Mouse (Mus musculus) cortical plate, adult 2 months (tissue): ENCODE measurements around the gene Tst. TPM values are rescaled to one million over a fixed set of nuclear protein-coding genes. Genes with fewer than 3 reads are reported as not detected.

Source experiments
- H3K27ac ChIP-seq: fragments of 200-500 bp; 2 replicates; pipeline ENCODE4 v1.5.1; 2012; ENCODE audit warnings: low read length, control low read depth, inconsistent platforms; ENCODE audit not compliant: insufficient read depth
- H3K4me1 ChIP-seq: fragments of 200-500 bp; 2 replicates; pipeline ENCODE4 v1.6.1; 2011; ENCODE audit warnings: low read length; ENCODE audit not compliant: control insufficient read depth, insufficient read depth
- H3K4me3 ChIP-seq: fragments of 200-500 bp; 2 replicates; pipeline ENCODE4 v1.5.1; 2011; ENCODE audit warnings: mild to moderate bottlenecking, low read length, control low read depth; ENCODE audit not compliant: insufficient read depth
- CTCF ChIP-seq: fragments of 200-500 bp; IDR thresholded peaks from 2 replicates; pipeline ENCODE4 v1.5.1; 2011; ENCODE audit warnings: mild to moderate bottlenecking, control low read depth, low read length; ENCODE audit not compliant: insufficient read depth; ENCODE audit errors: extremely low read depth
- POLR2A ChIP-seq: fragments of 200-500 bp; IDR thresholded peaks from 2 replicates; pipeline ENCODE4 v1.6.1; 2011; ENCODE audit warnings: mild to moderate bottlenecking, low read length, control low read depth; ENCODE audit not compliant: insufficient read depth; ENCODE audit errors: extremely low read depth
- polyA plus RNA-seq: library from polyadenylated mRNA; depleted of rRNA; stranded (reverse); fragments of >200 nt; gene quantifications from 2 replicates; pipeline ENCODE4 v1.2.3, GENCODE M21; 2012; rRNA removed

Tst gene
- polyA plus RNA-seq: 65.7 and 67.6 TPM in 2 replicates

DNA sequence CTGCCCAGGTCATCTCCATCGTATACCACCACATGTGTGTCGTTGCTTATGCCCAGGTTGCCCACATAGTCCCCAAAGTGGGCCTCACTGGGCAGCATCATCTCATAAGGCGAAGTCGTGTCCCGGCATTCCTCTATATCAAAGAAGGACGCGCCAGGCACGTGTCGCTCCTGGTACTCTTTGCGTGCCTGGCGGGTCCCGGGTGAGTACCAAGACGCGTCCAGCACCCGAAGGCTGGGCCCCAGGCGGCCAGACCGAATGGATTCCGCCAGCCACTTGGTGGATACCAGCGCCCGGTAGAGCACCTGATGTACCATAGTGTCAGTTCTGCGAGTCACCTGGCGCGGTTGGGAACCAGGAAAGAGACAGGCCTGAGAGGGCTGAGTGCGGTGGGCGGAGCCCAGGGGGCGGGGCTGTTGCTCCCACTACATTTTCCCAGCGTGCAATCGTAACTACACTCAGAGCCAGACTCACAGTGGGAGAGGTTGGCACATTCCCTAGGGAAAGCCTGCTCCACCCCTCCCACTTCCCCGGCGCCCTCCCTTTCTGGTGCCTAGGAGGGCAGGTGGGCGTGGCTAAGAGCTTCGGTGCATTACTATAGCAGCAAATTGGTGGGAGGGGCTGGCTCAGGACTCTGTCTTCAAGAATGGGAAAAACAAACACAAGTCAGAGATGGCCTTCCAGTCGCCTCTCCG, at the start of gene Tst:
Gene Tst (minus strand): TSS at position 391 of the 695 bp plus-strand sequence.
- TF ChIP-seq CTCF (no peak), POLR2A (no peak; the same call in 1 of the 2 replicates)
- Histone ChIP-seq H3K4me3 (peak within 1 kb of the TSS; percentile 68), H3K27ac (peak within 1 kb of the TSS; percentile 92), H3K4me1 (peaks cover 6% of the 10 kb centered on the region)

DNA sequence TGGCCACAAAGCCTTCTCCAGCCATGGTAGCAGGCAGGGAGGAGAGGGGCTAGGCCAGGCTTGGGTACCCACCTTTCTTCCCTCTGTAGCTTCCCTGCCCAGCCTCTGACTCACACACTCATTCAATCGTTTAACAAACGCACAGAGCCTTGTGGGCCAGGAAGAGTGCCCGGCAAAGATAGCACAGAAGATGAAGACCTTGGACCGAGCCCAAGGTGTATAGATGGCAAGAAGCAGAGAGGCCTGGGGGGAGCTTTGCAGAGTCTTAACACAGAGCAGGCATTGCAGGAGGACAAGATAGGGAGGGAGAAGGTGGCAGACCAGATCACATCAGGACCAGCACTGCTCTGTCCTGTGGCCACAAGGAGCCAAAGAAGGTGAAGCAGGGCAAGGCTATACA, 49.5 kb upstream of the Tst start:
- H3K4me1 ChIP-seq: no peaks in the 10 kb centered on the region
- TF ChIP-seq POLR2A (no peak), CTCF (no peak)
- H3K27ac ChIP-seq: no peak overlapping the region
- no peak overlapping the region for H3K4me3 ChIP-seq

DNA sequence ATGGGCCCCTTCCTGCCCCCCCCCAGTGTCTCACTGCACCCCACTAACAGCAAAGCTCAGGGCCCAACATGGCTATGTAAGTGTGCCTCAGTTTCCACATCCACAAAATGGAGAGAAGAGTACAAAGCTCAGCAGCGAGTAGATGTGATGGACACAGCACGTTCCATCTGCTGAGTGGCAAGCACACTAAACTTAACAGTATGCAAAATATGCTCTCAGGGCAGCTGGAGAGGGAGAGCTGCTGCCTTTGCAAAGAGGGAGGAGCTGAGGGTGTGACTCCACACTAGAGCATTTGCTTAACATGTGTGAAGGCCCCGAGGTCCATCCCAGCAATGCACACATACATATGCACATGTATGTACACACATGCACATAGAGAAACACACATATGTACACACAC, 47.2 kb upstream of the Tst start:
- Histone ChIP-seq H3K4me3 (no peak overlapping the region), H3K4me1 (no peaks in the 10 kb centered on the region), H3K27ac (no peak overlapping the region)
- TF ChIP-seq POLR2A: no peak
- no peak for TF ChIP-seq CTCF

DNA sequence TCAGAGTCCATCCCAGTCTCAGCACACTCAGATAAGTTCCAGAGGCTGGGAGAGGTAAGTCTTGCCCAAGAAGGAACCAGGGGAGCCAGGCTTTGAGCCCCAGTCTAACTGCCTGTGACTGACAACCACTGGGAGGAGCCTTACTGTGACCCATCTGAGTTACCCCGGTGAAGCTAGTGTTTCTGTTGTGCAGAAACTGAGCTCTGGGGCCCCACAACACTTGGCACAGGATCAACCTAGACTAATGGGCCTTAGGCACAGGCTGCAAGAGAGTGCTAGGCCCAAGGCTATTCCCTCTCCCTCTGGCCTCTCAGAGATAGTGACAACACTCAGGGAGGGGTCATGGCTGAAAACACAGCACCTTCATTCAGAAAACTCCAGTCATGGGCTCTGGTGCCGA, 45.5 kb upstream of the Tst start:
- TF ChIP-seq POLR2A: no peak
- no peak for TF ChIP-seq CTCF
- Histone ChIP-seq H3K27ac (no peak overlapping the region), H3K4me1 (no peaks in the 10 kb centered on the region), H3K4me3 (no peak overlapping the region)

DNA sequence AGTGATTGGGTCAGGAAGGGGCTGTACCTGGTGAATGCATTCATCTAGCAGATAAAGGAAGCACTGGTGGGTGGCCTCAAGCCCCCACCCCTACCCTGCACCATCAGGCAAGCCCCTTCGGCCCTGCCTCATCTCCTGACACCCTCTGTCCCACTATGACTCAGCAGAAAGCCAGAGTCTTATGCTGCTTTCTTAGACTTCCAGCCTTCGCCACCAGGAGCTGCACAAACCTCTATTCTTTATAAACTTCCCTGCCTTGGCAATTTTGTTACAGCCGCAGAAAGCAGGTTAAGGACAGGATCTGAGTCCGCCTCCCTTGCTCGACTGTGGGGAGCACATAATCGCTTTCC, 44.7 kb upstream of the Tst start:
- Histone ChIP-seq H3K4me1 (no peaks in the 10 kb centered on the region), H3K4me3 (no peak overlapping the region), H3K27ac (no peak overlapping the region)
- TF ChIP-seq CTCF: no peak
- no peak for TF ChIP-seq POLR2A

DNA sequence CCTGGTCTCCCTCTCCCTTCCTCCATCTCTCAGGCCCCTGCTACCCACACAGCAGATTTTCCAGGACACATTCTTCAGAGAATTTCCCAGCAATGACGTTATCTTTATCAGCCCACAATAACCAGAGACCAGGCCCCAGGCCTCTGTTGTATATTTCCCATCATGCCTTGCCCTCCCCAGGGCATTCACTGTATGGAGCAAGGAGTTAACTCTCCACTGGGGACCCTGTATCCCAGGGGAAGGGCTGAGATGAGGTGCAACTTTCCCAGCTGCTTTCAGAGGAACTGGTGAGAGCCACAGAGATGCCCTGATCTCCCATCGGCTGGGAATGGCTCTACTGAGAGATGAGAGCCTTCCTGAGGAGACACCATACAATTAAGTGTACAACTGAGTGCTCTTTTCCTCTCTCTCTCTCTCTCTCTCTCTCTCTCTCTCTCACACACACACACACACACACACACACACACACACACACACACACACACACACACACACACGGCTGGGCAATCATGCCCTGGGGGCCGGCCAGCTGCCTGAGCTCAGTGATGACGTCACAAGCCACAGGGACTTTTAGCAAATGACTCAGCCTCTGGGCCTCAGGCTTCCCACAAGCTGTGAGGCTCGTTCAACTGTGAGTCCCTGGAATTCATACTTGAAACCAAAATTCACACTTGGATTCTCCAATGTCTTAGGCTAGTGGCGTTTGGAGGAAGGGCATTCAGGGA, 44.1 kb upstream of the Tst start:
- H3K4me1 ChIP-seq: no peaks in the 10 kb centered on the region
- no peak overlapping the region for H3K27ac ChIP-seq
- TF ChIP-seq POLR2A: no peak
- no peak for TF ChIP-seq CTCF
- no peak overlapping the region for H3K4me3 ChIP-seq

DNA sequence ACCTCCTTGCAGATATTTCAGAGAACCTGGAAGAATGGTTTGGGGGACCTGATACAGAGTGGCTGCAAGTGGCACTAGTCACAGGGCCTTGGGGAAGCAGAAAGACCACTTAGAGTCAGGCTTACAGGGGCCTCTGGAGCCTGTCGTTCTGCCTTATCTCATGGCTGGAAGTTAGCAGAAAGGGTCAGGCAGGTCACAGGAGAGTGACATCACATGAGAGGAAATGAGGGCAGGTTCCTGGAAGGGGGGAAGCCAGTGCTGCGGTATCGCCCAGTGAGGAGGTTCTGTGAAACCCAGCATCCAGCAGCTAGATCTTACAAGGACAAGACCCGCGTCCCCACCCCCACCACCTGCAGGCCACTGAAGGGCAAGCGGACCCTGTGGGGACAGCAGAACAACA, 43.4 kb upstream of the Tst start:
- no peak overlapping the region for H3K27ac ChIP-seq
- H3K4me1 ChIP-seq: no peaks in the 10 kb centered on the region
- H3K4me3 ChIP-seq: no peak overlapping the region
- TF ChIP-seq POLR2A: no peak

DNA sequence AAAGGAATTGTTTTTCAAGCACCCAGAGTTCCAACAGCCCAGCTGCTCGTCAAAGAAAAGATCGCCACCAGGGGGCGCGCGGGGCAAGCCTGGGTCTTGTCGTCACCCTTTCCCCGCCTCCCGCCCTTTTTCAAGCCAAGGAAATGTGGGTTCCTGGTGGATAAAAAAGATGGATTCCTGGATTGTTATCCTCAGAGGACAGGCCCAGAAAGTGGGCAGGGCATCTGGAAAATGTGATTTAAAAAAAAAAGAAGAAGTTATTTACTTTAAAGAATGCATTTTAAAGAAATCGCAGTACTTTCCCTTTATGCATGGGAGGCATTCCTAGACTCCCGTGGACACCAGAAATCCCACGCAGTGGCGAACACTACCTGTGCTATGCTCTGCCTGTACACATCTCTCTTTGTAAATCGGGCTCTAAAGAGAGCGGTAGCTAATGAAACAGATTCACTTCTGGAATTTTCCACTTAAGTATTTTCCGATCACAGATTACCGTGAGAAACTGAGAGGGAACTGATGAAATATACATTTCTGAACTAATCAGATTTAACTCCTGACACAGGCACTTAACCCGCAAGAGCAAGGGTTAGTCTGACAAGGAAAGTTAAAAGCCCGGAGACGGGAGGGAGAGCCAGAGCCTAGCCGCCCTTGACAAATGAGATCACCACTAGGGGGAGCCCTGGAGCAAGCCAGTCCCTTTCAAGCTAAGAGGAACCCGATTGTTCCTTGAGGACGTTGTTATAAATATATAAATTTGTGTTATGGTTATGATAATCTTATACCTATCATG, 42.2 kb upstream of the Tst start:
- H3K4me1 ChIP-seq: no peaks in the 10 kb centered on the region
- H3K4me3 ChIP-seq: peak overlapping the region; percentile 18; the same call in 1 of the 2 replicates
- TF ChIP-seq CTCF (peak; percentile 83), POLR2A (no peak)
- no peak overlapping the region for H3K27ac ChIP-seq

DNA sequence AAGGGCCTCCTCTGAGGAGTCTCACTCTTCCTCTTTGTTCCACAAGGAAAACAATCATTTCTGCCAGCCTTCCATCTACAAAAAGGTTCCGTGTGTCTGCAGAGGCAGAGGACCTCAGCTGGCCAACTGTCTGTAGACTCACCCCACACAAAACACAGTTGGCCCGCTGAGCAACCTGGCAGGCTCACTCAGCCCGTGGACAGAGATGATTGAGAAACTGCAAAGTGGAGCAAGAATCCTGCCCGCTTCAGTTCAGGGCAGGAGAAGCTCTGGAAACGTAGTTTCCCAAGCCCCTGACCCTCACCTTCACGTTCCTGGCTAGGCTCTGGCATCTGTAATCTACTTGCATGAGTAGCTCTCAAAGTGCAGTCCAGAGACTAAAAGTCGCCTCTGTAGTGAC, 41.4 kb upstream of the Tst start:
- TF ChIP-seq POLR2A: no peak
- TF ChIP-seq CTCF: no peak
- Histone ChIP-seq H3K4me3 (no peak overlapping the region), H3K27ac (no peak overlapping the region), H3K4me1 (no peaks in the 10 kb centered on the region)
